Mouse (Mus musculus) liver, embryonic 15.5 days (tissue): ENCODE measurements around the gene Cog7. TPM values are rescaled to one million over a fixed set of nuclear protein-coding genes. Genes with fewer than 3 reads are reported as not detected.

Source experiments
- ATAC-seq: fragments of 200-750 bp; cut with Nextera tagmentation; 2 replicates; pipeline ENCODE4 v1.8.0; 2017; ENCODE audit warnings: moderate number of reproducible peaks, mild to moderate bottlenecking, moderate library complexity; ENCODE audit not compliant: insufficient read depth
- H3K27ac ChIP-seq: fragments of 300-500 bp; sonication (generic); replicated peaks from 2 replicates; pipeline ENCODE4 v1.5.1; 2015; ENCODE audit warnings: mild to moderate bottlenecking, inconsistent platforms
- H3K27me3 ChIP-seq: fragments of 300-500 bp; sonication (generic); 2 replicates; pipeline ENCODE4 v1.6.1; 2015; ENCODE audit warnings: mild to moderate bottlenecking, inconsistent platforms
- H3K36me3 ChIP-seq: fragments of 300-500 bp; sonication (generic); replicated peaks from 2 replicates; pipeline ENCODE4 v1.6.1; 2015; ENCODE audit warnings: moderate library complexity, mild to moderate bottlenecking, inconsistent platforms
- H3K4me1 ChIP-seq: fragments of 300-500 bp; sonication (generic); replicated peaks from 2 replicates; pipeline ENCODE4 v1.6.1; 2015; ENCODE audit warnings: inconsistent platforms
- H3K4me2 ChIP-seq: fragments of 300-500 bp; sonication (generic); 2 replicates; pipeline ENCODE4 v1.6.1; 2015; ENCODE audit warnings: moderate library complexity, mild to moderate bottlenecking, inconsistent platforms
- H3K4me3 ChIP-seq: fragments of 300-500 bp; sonication (generic); replicated peaks from 2 replicates; pipeline ENCODE4 v1.5.1; 2015; ENCODE audit warnings: mild to moderate bottlenecking, inconsistent platforms
- H3K9ac ChIP-seq: fragments of 300-500 bp; sonication (generic); 2 replicates; pipeline ENCODE4 v1.6.1; 2015; ENCODE audit warnings: moderate library complexity, mild to moderate bottlenecking, inconsistent platforms
- H3K9me3 ChIP-seq: fragments of 300-500 bp; sonication (generic); replicated peaks from 2 replicates; pipeline ENCODE4 v1.6.1; 2016; ENCODE audit warnings: inconsistent platforms
- WGBS: fragments of 180-500 bp; shearing (Covaris S2); methylation state at CpG from one replicate; pipeline ENCODE4 v1.1.7; 2015; ENCODE audit warnings: mixed read lengths; ENCODE audit not compliant: insufficient replicate concordance; 5-methylcytosine and 5-hydroxymethylcytosine counted together
- polyA plus RNA-seq: library from polyadenylated mRNA; unstranded; fragments of >200 nt; fragmentation: Nextera tagmentation; extraction: Ambion mirVana; gene quantifications from 2 replicates; pipeline ENCODE4 v1.2.1, GENCODE M21; 2015

Gene Cog7
- polyA plus RNA-seq, 1 experiment from 2014 or later: 9.2 TPM

GRCm38 (mm10) chr7:121899311-121899710 is 82.2 kb downstream of the Cog7 start:
- Histone ChIP-seq H3K27ac (no peak overlapping the region), H3K4me2 (no peak overlapping the region), H3K27me3 (0 out of 2 replicates have a peak, but pooled peaks cover 4% of the 10 kb centered on the region), H3K4me1 (no peaks in the 10 kb centered on the region), H3K4me3 (no peak overlapping the region), H3K36me3 (no peaks in the 10 kb centered on the region), H3K9ac (no peak overlapping the region), H3K9me3 (no peaks in the 10 kb centered on the region)
- 9% methylated on average over 14 of the region's 14 CpGs for WGBS
- ATAC-seq: no peak

GRCm38 (mm10) chr7:121896689-121897088 is 84.8 kb downstream of the Cog7 start:
- no peak overlapping the region for H3K4me2 ChIP-seq
- H3K4me3 ChIP-seq: no peak overlapping the region
- no peaks in the 10 kb centered on the region for H3K4me1 ChIP-seq
- H3K27me3 ChIP-seq: 0 out of 2 replicates have a peak, but pooled peaks cover 4% of the 10 kb centered on the region
- WGBS: 47% methylated on average over 6 of the region's 6 CpGs
- no peaks in the 10 kb centered on the region for H3K9me3 ChIP-seq
- no peak for ATAC-seq
- no peaks in the 10 kb centered on the region for H3K36me3 ChIP-seq
- H3K9ac ChIP-seq: no peak overlapping the region
- no peak overlapping the region for H3K27ac ChIP-seq

- Histone ChIP-seq H3K9me3 (no peaks in the 10 kb centered on the region), H3K4me2 (no peak overlapping the region), H3K4me1 (no peaks in the 10 kb centered on the region), H3K36me3 (no peaks in the 10 kb centered on the region), H3K27me3 (no peaks in the 10 kb centered on the region), H3K9ac (no peak overlapping the region), H3K27ac (no peak overlapping the region), H3K4me3 (no peak overlapping the region)
- WGBS: 74% methylated on average over 13 of the region's 13 CpGs
- ATAC-seq: no peak
Measured at GRCm38 (mm10) chr7:121890636-121891360, 90.7 kb downstream of the Cog7 start.

DNA sequence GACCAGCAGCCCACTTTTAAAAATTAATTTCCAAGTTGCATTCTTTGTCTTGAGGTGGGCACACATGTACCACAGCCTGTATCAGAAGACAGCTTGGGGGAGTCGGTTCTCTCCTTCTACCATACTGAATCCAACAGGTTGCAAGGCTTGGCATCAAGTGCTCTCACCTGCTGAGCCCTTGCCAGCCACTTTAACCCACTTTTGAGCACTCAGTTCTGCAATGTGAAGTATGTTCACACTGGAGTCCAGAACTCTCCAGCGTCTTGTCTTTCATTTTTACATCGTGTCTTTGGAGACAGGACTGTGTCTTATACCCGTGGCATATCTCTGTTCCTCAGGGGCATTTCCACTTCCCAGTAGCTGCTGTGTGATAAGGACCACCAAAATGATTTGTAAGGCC is 101.3 kb downstream of the Cog7 start:
- no peaks in the 10 kb centered on the region for H3K27me3 ChIP-seq
- ATAC-seq: no peak
- H3K4me2 ChIP-seq: no peak overlapping the region
- H3K9ac ChIP-seq: no peak overlapping the region
- H3K4me1 ChIP-seq: no peaks in the 10 kb centered on the region
- WGBS: 46% methylated on average over 4 of the region's 4 CpGs
- H3K4me3 ChIP-seq: no peak overlapping the region
- H3K27ac ChIP-seq: no peak overlapping the region
- no peaks in the 10 kb centered on the region for H3K36me3 ChIP-seq
- no peaks in the 10 kb centered on the region for H3K9me3 ChIP-seq

DNA sequence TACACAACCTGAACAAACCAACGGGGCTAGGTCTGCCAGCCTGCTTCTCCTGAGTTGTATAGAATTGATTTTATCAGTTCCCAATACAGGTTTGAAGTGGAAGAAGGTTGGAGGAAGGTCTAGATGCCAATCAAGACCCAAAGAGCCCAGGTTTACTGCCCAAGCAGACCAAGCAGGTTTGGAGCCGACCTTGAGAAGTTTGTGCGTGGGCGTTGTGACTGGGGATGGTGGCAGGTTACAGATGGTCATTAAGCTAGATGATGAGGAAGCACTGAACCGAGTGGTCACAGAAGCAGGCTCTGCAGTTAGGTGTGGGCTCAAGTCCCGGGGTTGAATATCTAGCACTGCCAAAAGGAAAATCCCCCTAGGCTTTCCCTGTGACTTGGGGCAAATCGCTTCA is 106.7 kb downstream of the Cog7 start:
- no peak for ATAC-seq
- 64% methylated on average over 7 of the region's 7 CpGs for WGBS
- Histone ChIP-seq H3K4me2 (no peak overlapping the region), H3K4me1 (no peaks in the 10 kb centered on the region), H3K27ac (no peak overlapping the region), H3K36me3 (no peaks in the 10 kb centered on the region), H3K4me3 (no peak overlapping the region), H3K9me3 (no peaks in the 10 kb centered on the region), H3K27me3 (no peaks in the 10 kb centered on the region), H3K9ac (no peak overlapping the region)

DNA sequence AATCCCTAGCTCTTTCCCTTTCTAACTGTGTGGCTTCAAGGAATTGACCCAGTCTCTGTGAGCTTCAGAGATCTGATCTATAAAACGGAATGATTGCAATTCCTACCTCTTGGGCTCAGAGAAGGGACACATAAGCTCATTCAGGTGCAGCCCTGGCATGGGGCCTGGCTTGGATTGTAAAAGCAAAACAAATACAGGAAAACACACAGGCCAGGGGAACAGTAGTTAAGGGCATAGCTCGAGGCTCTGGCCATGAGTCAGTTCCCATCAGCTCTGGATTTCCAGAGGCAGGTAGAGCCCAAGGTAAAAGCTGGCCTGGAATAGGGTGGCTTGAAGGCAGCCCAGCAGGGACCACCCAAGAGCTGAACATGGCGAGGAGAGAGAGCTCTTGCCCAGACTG is 107.5 kb downstream of the Cog7 start:
- no peak for ATAC-seq
- Histone ChIP-seq H3K4me2 (no peak overlapping the region), H3K36me3 (no peaks in the 10 kb centered on the region), H3K27ac (no peak overlapping the region), H3K9me3 (no peaks in the 10 kb centered on the region), H3K4me1 (no peaks in the 10 kb centered on the region), H3K27me3 (no peaks in the 10 kb centered on the region), H3K4me3 (no peak overlapping the region), H3K9ac (no peak overlapping the region)
- WGBS: 32% methylated on average over 3 of the region's 3 CpGs

DNA sequence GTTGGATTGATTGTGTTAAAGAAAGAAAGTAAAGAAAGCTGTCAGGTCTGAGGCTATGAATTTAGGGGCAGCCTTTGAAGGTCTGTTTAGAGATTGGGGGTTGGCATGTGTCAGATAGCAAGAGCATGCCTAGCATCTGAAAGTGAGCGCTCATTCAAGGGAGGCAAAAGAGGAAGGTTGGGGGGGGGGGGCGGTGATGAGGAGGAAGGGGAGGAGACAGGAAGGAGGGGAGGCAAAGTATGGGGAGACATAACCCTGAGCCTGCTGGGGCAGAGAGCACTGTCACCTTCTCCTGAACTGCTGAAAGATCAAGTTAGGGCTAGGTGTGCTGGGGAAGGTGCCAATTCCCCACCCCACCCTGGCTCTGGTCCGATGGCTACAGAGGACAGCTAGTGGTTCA is 109.9 kb downstream of the Cog7 start:
- no peaks in the 10 kb centered on the region for H3K36me3 ChIP-seq
- H3K27me3 ChIP-seq: peaks cover 7% of the 10 kb centered on the region
- no peak for ATAC-seq
- H3K9me3 ChIP-seq: no peaks in the 10 kb centered on the region
- H3K9ac ChIP-seq: no peak overlapping the region
- no peak overlapping the region for H3K27ac ChIP-seq
- no peak overlapping the region for H3K4me3 ChIP-seq
- H3K4me2 ChIP-seq: no peak overlapping the region
- H3K4me1 ChIP-seq: no peaks in the 10 kb centered on the region
- 27% methylated on average over 2 of the region's 3 CpGs for WGBS

GRCm38 (mm10) chr7:121864858-121865585 is 116.5 kb downstream of the Cog7 start, which contains the start of gene Scnn1b:
Scnn1b (plus strand) TSS chr7:121865038.
- Histone ChIP-seq H3K27ac (no peak within 1 kb of the TSS), H3K9me3 (no peaks in the 10 kb centered on the region), H3K36me3 (no peaks in the 10 kb centered on the region), H3K27me3 (peaks cover 41% of the 10 kb centered on the region), H3K4me3 (no peak within 1 kb of the TSS), H3K9ac (no peak within 1 kb of the TSS), H3K4me2 (no peak within 1 kb of the TSS), H3K4me1 (no peaks in the 10 kb centered on the region)
- 3% methylated on average over 39 of the region's 42 CpGs for WGBS
- ATAC-seq: no peak

- 56% methylated on average over 8 of the region's 8 CpGs for WGBS
- no peak for ATAC-seq
- Histone ChIP-seq H3K27ac (no peak overlapping the region), H3K4me3 (no peak overlapping the region), H3K27me3 (peaks cover 8% of the 10 kb centered on the region), H3K9me3 (no peaks in the 10 kb centered on the region), H3K4me2 (no peak overlapping the region), H3K4me1 (no peaks in the 10 kb centered on the region), H3K36me3 (no peaks in the 10 kb centered on the region), H3K9ac (no peak overlapping the region)
Measured at GRCm38 (mm10) chr7:121858939-121859338, 122.6 kb downstream of the Cog7 start.

GRCm38 (mm10) chr7:121857177-121857884 is 124.2 kb downstream of the Cog7 start:
- 65% methylated on average over 11 of the region's 11 CpGs for whole genome bisulfite sequencing
- H3K4me1 ChIP-seq: no peaks in the 10 kb centered on the region
- ATAC-seq: no peak
- no peak overlapping the region for H3K9ac ChIP-seq
- H3K27ac ChIP-seq: no peak overlapping the region
- no peak overlapping the region for H3K4me2 ChIP-seq
- H3K27me3 ChIP-seq: no peaks in the 10 kb centered on the region
- no peaks in the 10 kb centered on the region for H3K36me3 ChIP-seq
- no peak overlapping the region for H3K4me3 ChIP-seq
- no peaks in the 10 kb centered on the region for H3K9me3 ChIP-seq

DNA sequence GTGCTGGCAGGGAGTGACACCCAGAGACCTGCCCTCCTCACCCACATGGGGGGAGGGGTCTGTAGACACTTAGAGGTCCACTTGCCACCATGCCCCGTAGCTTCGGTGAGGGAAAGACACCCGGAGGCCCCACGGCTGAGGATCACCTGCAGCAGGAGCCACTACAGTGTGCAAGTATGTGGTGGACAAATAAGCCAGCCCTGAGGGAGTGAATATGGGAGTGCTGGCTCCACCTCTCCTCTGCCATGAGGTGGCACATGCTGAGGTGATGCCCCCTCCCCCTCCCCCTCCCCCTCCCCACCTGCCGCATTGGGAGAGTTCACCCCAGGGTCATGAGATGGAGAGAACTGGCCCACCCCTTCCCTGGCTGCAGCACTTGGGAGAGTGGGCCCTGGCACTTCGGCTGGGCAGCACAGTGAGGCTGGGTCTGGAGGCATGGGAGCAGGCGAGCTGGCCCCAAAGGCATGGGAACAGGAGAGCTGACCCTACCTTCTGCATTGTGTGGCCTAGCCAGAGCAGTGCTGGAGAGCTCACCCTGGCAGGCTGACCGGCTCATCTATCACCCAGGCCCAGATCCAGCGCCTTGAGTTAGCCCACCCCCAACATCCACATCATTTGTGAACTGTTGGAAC is 132.9 kb downstream of the Cog7 start:
- Histone ChIP-seq H3K9ac (no peak overlapping the region), H3K4me3 (no peak overlapping the region), H3K4me2 (no peak overlapping the region), H3K36me3 (no peaks in the 10 kb centered on the region), H3K27ac (no peak overlapping the region), H3K9me3 (no peaks in the 10 kb centered on the region), H3K27me3 (no peaks in the 10 kb centered on the region), H3K4me1 (no peaks in the 10 kb centered on the region)
- WGBS: 75% methylated on average over 9 of the region's 9 CpGs
- ATAC-seq: no peak
